Mouse (Mus musculus): ENCODE measurements around the gene Pik3r6.

- TF ChIP-seq CTCF (IDR thresholded peaks at IDR 0.05; ENCODE audit: control insufficient read depth, insufficient read depth, insufficient replicate concordance, low read depth, low read length): no peak
- no peak for TF ChIP-seq POLR2A (IDR thresholded peaks at IDR 0.05; ENCODE audit: control insufficient read depth, low read depth, low read length)
These were observed 27.1 kb upstream of the Pik3r6 start for GRCm38 (mm10) chr11:68475676-68476075.

Measured in testis, adult 2 months (tissue).